Mouse (Mus musculus) common myeloid progenitor, adult 5-6 weeks (primary cell): ENCODE data around the gene Hnrnpu. TPM values are rescaled to one million over a fixed set of nuclear protein-coding genes. Genes with fewer than 3 reads are reported as not detected.

Source experiments
- ATAC-seq: replicated peaks from 2 replicates; pipeline ENCODE4 v1.8.0; 2016; ENCODE audit warnings: low read depth, mild to moderate bottlenecking, moderate TSS enrichment, inconsistent platforms; ENCODE audit not compliant: poor library complexity, severe bottlenecking
- total RNA-seq: library from RNA; stranded (forward); fragments of 200-1000, 187-1606 nt; gene quantifications from 2 replicates; pipeline ENCODE4 v1.2.3, GENCODE M21; 2017

Gene Hnrnpu
- total RNA-seq, 1 experiment from 2014 or later = 786 TPM

DNA sequence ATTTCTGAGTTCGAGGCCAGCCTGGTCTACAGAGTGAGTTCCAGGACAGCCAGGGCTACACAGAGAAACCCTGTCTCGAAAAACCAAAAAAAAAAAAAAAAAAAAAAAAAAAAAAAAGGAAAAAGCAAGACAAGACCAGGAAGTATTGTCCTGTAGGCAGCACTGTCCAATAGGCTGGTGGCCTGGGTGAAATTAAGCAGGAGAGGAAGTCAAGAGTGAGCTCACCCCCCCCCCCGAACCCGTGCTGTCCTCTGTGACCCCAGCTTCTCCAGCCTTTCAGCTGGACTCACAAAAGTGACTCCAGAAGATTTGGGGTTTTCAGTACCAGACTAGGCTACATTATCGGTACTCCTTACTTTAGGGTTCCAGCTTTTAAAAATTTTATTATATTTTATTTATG is 5.0 kb upstream of the Hnrnpu start:
- no peak for ATAC-seq

GRCm38 (mm10) chr1:178342063-178342462 is 4.5 kb upstream of the Hnrnpu start:
- ATAC-seq = no peak

DNA sequence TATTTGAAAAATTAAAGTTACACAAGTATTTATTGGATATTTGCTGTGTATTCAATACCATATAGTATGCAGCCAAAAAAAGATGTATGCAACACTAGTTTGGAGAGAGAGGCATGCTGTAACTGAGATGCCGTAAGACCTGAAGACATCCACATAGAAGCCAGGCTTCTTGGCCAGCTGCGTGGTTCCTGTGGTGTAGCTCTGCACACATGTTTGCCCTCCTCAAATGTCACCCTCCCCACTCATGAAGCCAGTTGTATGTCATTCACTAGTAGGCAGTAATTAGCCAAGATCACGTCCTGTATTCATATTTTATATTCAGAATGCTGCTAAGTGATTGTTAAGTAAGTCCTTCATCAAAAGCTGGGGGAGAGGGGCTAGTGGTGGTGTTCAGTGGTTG is 3.8 kb upstream of the Hnrnpu start:
- no peak for ATAC-seq

- no peak for ATAC-seq
Observed at GRCm38 (mm10) chr1:178340213-178340612, 2.6 kb upstream of the Hnrnpu start.

DNA sequence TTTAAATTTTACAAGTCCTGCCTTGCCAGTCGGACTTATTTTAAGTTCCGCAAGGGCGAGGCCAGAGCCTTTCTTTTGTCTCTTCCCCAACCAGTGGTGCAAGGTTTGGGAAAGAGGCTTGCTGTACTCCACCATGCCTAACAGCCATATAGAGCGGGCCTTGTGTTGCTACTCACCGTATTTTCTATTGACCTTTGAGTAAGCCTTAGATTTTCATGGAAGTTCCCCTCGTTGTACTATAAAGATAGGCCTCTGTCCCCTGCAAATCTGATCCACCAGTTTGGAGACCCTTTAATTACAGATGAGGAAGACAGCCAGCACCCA is 683 bp upstream of the Hnrnpu start:
- ATAC-seq = no peak

- ATAC-seq = peak; percentile 6; the same call in 1 of the 2 replicates
Observed at GRCm38 (mm10) chr1:178336777-178337481, 668 bp downstream of the Hnrnpu start.

GRCm38 (mm10) chr1:178336289-178336775 is 1.3 kb downstream of the Hnrnpu start:
- peak; percentile 61 for ATAC-seq

GRCm38 (mm10) chr1:178335860-178336261 is 1.7 kb downstream of the Hnrnpu start:
- no peak for ATAC-seq

GRCm38 (mm10) chr1:178329946-178330345 is 7.7 kb downstream of the Hnrnpu start:
- ATAC-seq = no peak

- no peak for ATAC-seq
Observed at GRCm38 (mm10) chr1:178329017-178329416, 8.6 kb downstream of the Hnrnpu start.

- no peak for ATAC-seq
Observed at GRCm38 (mm10) chr1:178326950-178327349, 10.6 kb downstream of the Hnrnpu start.

GRCm38 (mm10) chr1:178326357-178326756 is 11.2 kb downstream of the Hnrnpu start:
- ATAC-seq = no peak

DNA sequence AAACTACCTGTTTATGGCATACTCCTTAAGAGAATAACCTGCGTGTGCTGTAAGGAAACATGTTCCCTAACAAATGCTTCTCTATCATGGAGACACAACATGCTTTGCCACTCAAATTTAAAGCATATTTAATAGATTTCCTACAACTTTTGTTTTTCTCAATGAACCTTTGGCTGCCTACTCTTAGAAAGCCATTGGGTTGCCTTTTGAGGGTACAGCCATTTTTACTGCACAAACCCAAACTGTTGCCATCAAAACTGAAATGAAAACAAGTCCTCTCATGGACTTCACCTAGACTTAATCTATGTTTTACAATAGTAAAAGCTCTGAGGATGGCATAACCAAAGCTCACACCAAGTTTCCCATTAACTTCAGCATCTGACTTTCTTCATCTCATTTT is 13.0 kb downstream of the Hnrnpu start:
- no peak for ATAC-seq

DNA sequence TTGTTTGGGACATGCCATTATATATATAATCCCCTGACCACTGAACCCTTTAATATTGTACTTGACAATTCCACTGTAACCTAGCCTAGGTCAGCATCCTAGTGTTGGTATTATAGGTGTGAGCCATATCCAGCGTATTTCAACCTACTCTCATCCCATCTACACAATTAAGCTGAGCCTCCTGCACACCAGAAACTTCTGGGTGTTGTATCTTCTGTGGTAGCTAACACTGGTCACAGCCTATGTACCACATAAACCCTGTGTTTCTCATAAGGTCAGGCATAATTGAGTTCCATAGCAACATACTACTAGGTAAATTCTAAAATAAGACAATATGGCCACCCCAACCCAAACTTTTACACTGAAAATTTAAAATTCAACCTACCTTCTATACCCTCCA is 14.4 kb downstream of the Hnrnpu start:
- ATAC-seq = no peak

DNA sequence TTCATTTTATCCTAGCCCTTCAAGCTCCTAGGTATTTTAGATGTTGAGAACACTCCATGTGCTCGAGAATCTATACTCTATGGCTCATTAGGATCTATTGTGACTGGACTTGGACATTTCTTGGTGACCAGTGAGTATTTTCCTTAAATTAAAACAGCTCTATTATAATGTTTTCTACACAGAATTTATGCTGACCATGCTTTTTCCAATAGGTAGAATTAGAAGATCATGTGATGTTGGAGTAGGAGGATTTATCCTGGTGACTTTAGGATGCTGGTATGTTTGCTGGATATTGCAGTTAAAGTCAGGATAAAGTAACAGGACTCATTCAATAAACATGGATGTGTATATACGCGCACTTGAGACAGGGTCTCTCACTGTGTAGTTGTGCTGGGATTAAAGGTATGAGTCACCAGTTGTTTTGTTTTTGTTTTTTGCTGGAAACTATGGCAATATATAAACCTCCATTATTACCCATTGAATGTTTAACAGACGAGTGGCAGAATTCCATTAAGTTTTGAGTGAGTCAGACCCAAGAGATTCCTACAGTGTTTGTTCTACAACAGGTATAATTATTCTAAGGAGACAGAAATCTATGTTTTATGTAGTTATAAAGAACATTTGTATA is 15.8 kb downstream of the Hnrnpu start:
- no peak for ATAC-seq

DNA sequence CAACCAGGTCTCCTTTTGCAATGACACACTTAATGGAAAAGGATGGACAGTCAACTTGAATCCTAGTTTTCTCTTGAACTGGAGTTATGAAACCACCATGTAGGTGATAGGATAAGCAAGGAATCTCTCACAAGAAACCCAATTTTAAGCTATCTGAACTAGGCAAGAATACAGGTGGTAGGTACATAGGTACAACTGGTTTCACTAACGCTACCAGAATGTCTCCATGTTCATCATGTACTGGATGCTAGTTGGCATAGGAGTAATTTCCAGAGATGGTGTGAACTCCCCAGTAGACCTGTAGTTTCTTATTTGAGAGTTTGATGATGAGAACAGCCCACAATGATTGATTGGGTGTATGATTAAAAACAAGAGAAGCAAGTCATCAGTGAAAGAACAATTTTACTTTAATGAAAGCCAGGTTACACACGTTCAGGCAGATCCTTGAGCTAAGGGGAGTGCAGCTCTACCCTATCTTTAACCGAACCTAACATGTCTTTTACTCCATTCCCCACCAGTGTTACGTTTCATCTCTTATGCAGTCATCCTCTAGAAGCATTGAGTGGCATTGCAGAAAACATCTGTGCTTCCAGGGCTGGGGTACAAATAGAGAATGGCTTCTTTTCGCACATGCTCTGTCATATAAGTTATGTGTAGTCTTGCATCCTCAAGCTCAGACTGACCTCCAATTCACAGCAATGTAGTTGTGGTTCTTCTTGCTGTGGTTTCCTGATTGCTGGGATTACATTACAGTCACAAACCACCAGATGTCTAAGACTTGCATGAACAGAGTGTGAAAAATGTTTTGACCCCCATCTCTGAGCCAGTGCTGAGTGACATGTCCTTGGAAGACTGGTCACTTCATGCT is 16.6 kb downstream of the Hnrnpu start:
- peak; percentile 15 for ATAC-seq

DNA sequence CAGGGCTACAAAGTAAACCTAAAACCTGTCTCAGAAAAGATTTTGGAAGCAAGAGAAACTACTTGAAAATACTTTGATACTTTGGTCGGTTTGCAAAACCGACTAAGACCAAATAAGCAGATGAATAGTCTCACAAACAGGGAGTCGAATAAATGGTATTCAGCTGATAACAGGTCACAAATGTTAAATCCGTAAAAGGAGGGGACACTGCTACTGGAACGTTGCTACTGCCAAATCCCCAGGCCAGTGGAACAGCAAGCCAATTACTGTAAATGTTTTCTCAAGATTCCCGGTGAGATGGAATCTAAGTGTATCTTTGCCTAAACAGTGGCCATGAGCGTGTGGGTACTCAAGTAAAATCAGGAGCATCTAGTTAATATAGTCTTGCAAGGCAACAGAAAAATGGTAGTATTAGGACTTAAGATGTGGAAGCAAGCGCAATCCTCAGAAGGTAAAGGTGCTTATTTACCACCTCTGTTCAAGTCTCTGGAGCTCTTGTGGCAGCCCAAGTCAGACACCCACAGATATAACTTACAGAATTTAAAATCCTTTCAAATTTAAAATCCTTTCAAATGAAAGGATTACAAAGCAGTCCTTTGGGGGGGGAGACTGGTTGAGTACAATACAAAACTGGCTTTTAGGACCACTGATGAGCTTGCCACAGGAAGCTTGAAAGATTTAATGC is 17.4 kb downstream of the Hnrnpu start:
- no peak for ATAC-seq

GRCm38 (mm10) chr1:178319295-178320037 is 18.1 kb downstream of the Hnrnpu start:
- 0 out of 2 replicates have a peak, but pooled peaks have one; percentile 0 for ATAC-seq

- ATAC-seq = peak; percentile 53
Observed at GRCm38 (mm10) chr1:178318389-178319184, 19.0 kb downstream of the Hnrnpu start, which contains the start of gene Cox20. Gene Cox20, plus strand, starts transcription at chr1:178319130.
